Mouse (Mus musculus) brain, embryonic 14.5 days (tissue): ENCODE data around the gene Cops7b. TPM values are rescaled to one million over a fixed set of nuclear protein-coding genes. Genes with fewer than 3 reads are reported as not detected.

Source experiments
- DNase-seq: peaks from one replicate; pipeline ENCODE4 v3.0.0-alpha.2; 2011; ENCODE audit warnings: low read depth
- CTCF ChIP-seq: fragments of 200-500 bp; IDR thresholded peaks from 2 replicates; pipeline ENCODE4 v1.5.1; 2012; ENCODE audit warnings: inconsistent platforms, mild to moderate bottlenecking, moderate library complexity, borderline replicate concordance; ENCODE audit not compliant: insufficient read depth, insufficient read length; ENCODE audit errors: extremely low read depth
- POLR2A ChIP-seq: fragments of 200-500 bp; IDR thresholded peaks from 2 replicates; pipeline ENCODE4 v1.6.1; 2012; ENCODE audit warnings: mild to moderate bottlenecking, inconsistent platforms, borderline replicate concordance; ENCODE audit not compliant: poor library complexity, insufficient read depth, insufficient read length, severe bottlenecking; ENCODE audit errors: extremely low read depth
- polyA plus RNA-seq: library from polyadenylated mRNA; depleted of rRNA; stranded (reverse); fragments of >200 nt; gene quantifications from 2 replicates; pipeline ENCODE4 v1.2.3, GENCODE M21; 2012

Gene Cops7b
- polyA plus RNA-seq, 1 experiment = 69.7 TPM

GRCm38 (mm10) chr1:86569292-86569860 lies 13.3 kb upstream of the Cops7b start:
- TF ChIP-seq CTCF (no peak), POLR2A (no peak)
- no peak for DNase-seq

GRCm38 (mm10) chr1:86571381-86571780 lies 11.3 kb upstream of the Cops7b start:
- DNase-seq = no peak
- TF ChIP-seq CTCF (no peak), POLR2A (no peak)

GRCm38 (mm10) chr1:86571941-86572340 lies 10.8 kb upstream of the Cops7b start:
- no peak for DNase-seq
- TF ChIP-seq CTCF (no peak), POLR2A (no peak)

- TF ChIP-seq CTCF (no peak), POLR2A (no peak)
- no peak for DNase-seq
Observed at GRCm38 (mm10) chr1:86580426-86580825, 2.3 kb upstream of the Cops7b start.

GRCm38 (mm10) chr1:86581692-86582450 lies 833 bp upstream of the Cops7b start:
- TF ChIP-seq CTCF (no peak), POLR2A (no peak)

GRCm38 (mm10) chr1:86583709-86584108 lies 1.0 kb downstream of the Cops7b start:
- TF ChIP-seq POLR2A (no peak), CTCF (no peak)

More at GRCm38 (mm10) chr1:86581692-86582450, 833 bp upstream of the Cops7b start:
- DNase-seq = peak; percentile 53

GRCm38 (mm10) chr1:86586992-86587391 lies 4.3 kb downstream of the Cops7b start:
- TF ChIP-seq POLR2A (peak; percentile 34; the same call in 1 of the 2 replicates), CTCF (no peak)
- DNase-seq = peak; percentile 93

More at GRCm38 (mm10) chr1:86583709-86584108, 1.0 kb downstream of the Cops7b start:
- no peak for DNase-seq

GRCm38 (mm10) chr1:86594539-86594938 lies 11.8 kb downstream of the Cops7b start:
- no peak for DNase-seq
- no peak for TF ChIP-seq POLR2A
- no peak for TF ChIP-seq CTCF

- TF ChIP-seq CTCF (no peak), POLR2A (no peak)
- DNase-seq = no peak
Observed at GRCm38 (mm10) chr1:86595315-86595714, 12.6 kb downstream of the Cops7b start.

- DNase-seq = no peak
- TF ChIP-seq CTCF (no peak), POLR2A (no peak)
Observed at GRCm38 (mm10) chr1:86596512-86596911, 13.8 kb downstream of the Cops7b start.

- DNase-seq = peak; percentile 69
Observed at GRCm38 (mm10) chr1:86598516-86598915, 15.8 kb downstream of the Cops7b start.

GRCm38 (mm10) chr1:86600117-86600516 lies 17.4 kb downstream of the Cops7b start:
- TF ChIP-seq CTCF (no peak), POLR2A (no peak)

More at GRCm38 (mm10) chr1:86598516-86598915, 15.8 kb downstream of the Cops7b start:
- TF ChIP-seq CTCF (peak; percentile 61; the same call in 1 of the 2 replicates), POLR2A (no peak)

GRCm38 (mm10) chr1:86610954-86611353 lies 28.2 kb downstream of the Cops7b start:
- TF ChIP-seq POLR2A = no peak
- TF ChIP-seq CTCF = no peak
- no peak for DNase-seq

More at GRCm38 (mm10) chr1:86600117-86600516, 17.4 kb downstream of the Cops7b start:
- no peak for DNase-seq
